Mouse (Mus musculus): ENCODE measurements around the gene Cdk9. TPM values are rescaled to one million over a fixed set of nuclear protein-coding genes. Genes with fewer than 3 reads are reported as not detected.

Cdk9 gene
- total and polyA plus RNA-seq, 2 experiments from 2014 or later: 35.5 to 58.4 TPM

DNA sequence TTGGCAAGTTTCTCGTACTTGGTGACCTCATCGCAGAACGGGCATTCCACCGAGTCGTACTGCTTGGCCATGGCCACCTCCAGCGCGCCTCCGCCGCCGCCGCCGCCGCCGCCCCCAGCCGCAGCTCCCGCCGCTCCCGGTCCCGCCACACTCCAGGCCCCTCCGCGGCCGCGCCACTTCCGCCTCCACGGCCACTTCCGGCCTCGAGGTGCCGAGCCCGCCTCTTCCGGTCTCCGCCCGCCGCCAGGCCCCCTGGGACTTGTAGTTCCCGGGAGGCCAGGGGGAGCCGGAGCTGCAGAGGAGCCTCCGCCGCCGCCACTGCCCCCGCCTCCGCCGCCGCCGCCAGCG is 316 bp downstream of the Cdk9 start:
- peak overlapping the region; percentile 79 for H3K4me2 ChIP-seq (ENCODE audit: low read depth, low read length)
- DNase-seq (ENCODE audit: low spot score) (peak; percentile 89), ATAC-seq (ENCODE audit: insufficient read depth, low read depth) (peak; percentile 89)
- H3K9ac ChIP-seq (replicated peaks; ENCODE audit: low read depth, low read length): peak overlapping the region; percentile 65
- H3K4me3 ChIP-seq (ENCODE audit: low read depth, low read length): peak overlapping the region; percentile 70
- no peaks in the 10 kb centered on the region for H3K9me3 ChIP-seq (replicated peaks; ENCODE audit: control insufficient read depth, low read length)
- H3K27ac ChIP-seq (ENCODE audit: low read depth): peak overlapping the region; percentile 90
- peaks cover 34% of the 10 kb centered on the region for H3K36me3 ChIP-seq (replicated peaks; ENCODE audit: control insufficient read depth, insufficient read depth, low read length)
- TF ChIP-seq CTCF (IDR thresholded peaks at IDR 0.05; ENCODE audit: low read depth): no peak
- TF ChIP-seq EP300 (IDR thresholded peaks at IDR 0.05; ENCODE audit: low read depth): no peak
- peaks cover 15% of the 10 kb centered on the region for H3K4me1 ChIP-seq (ENCODE audit: control insufficient read depth, insufficient read depth)
- no peaks in the 10 kb centered on the region for H3K27me3 ChIP-seq (ENCODE audit: control insufficient read depth, insufficient read depth, low read length)
- under 1% methylated on average over 33 of the region's 44 CpGs for WGBS

DNA sequence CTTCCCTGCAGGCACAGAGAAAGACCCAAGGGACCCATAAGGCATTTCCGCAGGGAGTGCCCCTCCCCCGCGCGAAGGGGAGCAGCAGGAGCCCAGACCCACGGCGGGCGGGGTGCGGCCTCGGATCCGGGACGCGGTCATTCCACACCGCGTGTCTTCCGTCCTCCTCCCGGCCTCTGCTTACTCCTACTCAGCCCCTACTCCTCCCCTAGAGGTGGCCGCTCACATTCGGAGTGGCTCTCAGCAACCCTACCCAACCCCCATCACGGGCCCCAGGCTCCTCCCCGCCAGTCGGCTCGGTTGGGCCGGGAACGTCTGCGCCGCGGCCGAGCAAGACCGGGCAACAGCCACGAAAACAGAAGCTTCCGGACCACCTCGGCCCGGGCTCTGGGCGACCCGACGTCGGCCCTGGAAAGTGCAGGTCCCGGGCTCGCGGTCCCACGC is 746 bp downstream of the Cdk9 start:
- ATAC-seq (ENCODE audit: insufficient read depth, low read depth) (peak; percentile 55), DNase-seq (ENCODE audit: low spot score) (peak; percentile 68)
- H3K27me3 ChIP-seq (ENCODE audit: control insufficient read depth, insufficient read depth, low read length): no peaks in the 10 kb centered on the region
- TF ChIP-seq CTCF (IDR thresholded peaks at IDR 0.05; ENCODE audit: low read depth): no peak
- peak; percentile 56; the same call in 1 of the 2 replicates for TF ChIP-seq EP300 (IDR thresholded peaks at IDR 0.05; ENCODE audit: low read depth)
- H3K27ac ChIP-seq (ENCODE audit: low read depth): peak overlapping the region; percentile 90
- H3K36me3 ChIP-seq (replicated peaks; ENCODE audit: control insufficient read depth, insufficient read depth, low read length): peaks cover 39% of the 10 kb centered on the region
- H3K4me2 ChIP-seq (ENCODE audit: low read depth, low read length): peak overlapping the region; percentile 79
- under 1% methylated on average over 41 of the region's 41 CpGs for WGBS
- peak overlapping the region; percentile 70 for H3K4me3 ChIP-seq (ENCODE audit: low read depth, low read length)
- peaks cover 15% of the 10 kb centered on the region for H3K4me1 ChIP-seq (ENCODE audit: control insufficient read depth, insufficient read depth)
- no peaks in the 10 kb centered on the region for H3K9me3 ChIP-seq (replicated peaks; ENCODE audit: control insufficient read depth, low read length)
- peak overlapping the region; percentile 65 for H3K9ac ChIP-seq (replicated peaks; ENCODE audit: low read depth, low read length)

DNA sequence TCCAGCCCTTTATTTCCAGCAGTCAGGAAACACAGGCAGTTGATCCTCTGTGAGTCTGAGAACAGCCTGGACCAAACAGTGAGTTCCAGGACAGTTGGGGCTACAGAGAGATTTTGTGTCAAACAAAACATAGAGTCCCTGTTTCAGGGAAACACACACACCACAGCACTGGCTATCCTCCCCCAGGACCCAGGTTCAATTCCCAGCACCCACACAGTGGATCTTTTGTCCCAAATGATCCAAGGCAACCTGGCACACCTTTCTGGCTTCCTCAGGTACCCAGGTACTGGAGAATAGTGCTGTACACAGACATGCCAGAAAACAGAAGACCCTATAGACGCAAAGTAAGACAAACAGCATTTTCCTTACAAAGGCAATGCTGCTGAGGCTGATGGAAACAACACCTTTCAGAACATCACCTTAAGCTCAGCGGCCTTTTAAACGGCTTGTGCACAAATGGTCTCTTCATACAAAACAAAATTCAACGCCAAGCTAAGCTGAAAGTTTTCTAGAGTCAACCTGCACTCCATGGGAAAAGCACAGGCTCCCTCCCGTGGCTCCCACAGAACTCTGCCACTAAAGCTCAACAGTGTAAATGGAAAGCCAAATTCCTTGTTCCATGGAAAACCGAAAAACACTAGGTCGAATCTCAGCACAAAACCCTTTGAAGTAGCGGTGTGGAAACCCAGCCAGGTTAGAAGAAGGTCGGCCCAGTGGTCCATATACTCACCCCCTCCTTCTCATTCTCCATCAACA is 1.4 kb downstream of the Cdk9 start:
- H3K27me3 ChIP-seq (ENCODE audit: control insufficient read depth, insufficient read depth, low read length): no peaks in the 10 kb centered on the region
- H3K4me3 ChIP-seq (ENCODE audit: low read depth, low read length): peak overlapping the region; percentile 70
- DNase-seq (ENCODE audit: low spot score) (no peak), ATAC-seq (ENCODE audit: insufficient read depth, low read depth) (no peak)
- peak overlapping the region; percentile 65 for H3K9ac ChIP-seq (replicated peaks; ENCODE audit: low read depth, low read length)
- H3K27ac ChIP-seq (ENCODE audit: low read depth): peak overlapping the region; percentile 90
- H3K4me2 ChIP-seq (ENCODE audit: low read depth, low read length): peak overlapping the region; percentile 79
- H3K9me3 ChIP-seq (replicated peaks; ENCODE audit: control insufficient read depth, low read length): no peaks in the 10 kb centered on the region
- 22% methylated on average over 9 of the region's 9 CpGs for WGBS
- no peak for TF ChIP-seq EP300 (IDR thresholded peaks at IDR 0.05; ENCODE audit: low read depth)
- TF ChIP-seq CTCF (IDR thresholded peaks at IDR 0.05; ENCODE audit: low read depth): no peak; the same call in 1 of the 2 replicates
- peaks cover 15% of the 10 kb centered on the region for H3K4me1 ChIP-seq (ENCODE audit: control insufficient read depth, insufficient read depth)
- H3K36me3 ChIP-seq (replicated peaks; ENCODE audit: control insufficient read depth, insufficient read depth, low read length): peaks cover 45% of the 10 kb centered on the region

DNA sequence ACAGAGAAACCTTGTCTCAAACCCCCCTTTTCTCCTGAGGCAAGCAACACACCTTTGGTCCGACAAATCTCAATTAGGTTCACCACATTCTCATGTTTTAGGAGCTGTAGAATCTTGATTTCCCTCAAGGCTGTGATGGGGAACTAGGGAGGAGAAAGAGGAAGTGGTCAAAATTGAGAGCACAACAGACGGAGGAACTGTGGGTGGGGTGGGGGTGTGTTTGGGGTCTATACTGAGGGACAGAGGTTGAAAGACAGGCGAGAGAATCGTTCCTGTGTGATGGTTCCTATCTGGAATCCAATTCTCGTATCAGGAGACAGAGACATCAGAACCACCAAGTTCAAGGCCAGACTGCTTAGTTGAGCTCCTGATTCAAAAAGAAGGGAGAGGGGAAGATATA is 2.5 kb downstream of the Cdk9 start:
- no peak overlapping the region for H3K27ac ChIP-seq (ENCODE audit: low read depth)
- 71% methylated on average over 5 of the region's 5 CpGs for WGBS
- DNase-seq (ENCODE audit: low spot score) (no peak), ATAC-seq (ENCODE audit: insufficient read depth, low read depth) (no peak)
- H3K9ac ChIP-seq (replicated peaks; ENCODE audit: low read depth, low read length): no peak overlapping the region
- H3K4me1 ChIP-seq (ENCODE audit: control insufficient read depth, insufficient read depth): peaks cover 14% of the 10 kb centered on the region
- H3K36me3 ChIP-seq (replicated peaks; ENCODE audit: control insufficient read depth, insufficient read depth, low read length): peaks cover 56% of the 10 kb centered on the region
- no peak overlapping the region for H3K4me3 ChIP-seq (ENCODE audit: low read depth, low read length)
- H3K4me2 ChIP-seq (ENCODE audit: low read depth, low read length): no peak overlapping the region
- H3K9me3 ChIP-seq (replicated peaks; ENCODE audit: control insufficient read depth, low read length): no peaks in the 10 kb centered on the region
- no peaks in the 10 kb centered on the region for H3K27me3 ChIP-seq (ENCODE audit: control insufficient read depth, insufficient read depth, low read length)
- TF ChIP-seq EP300 (IDR thresholded peaks at IDR 0.05; ENCODE audit: low read depth): no peak
- TF ChIP-seq CTCF (IDR thresholded peaks at IDR 0.05; ENCODE audit: low read depth): no peak

DNA sequence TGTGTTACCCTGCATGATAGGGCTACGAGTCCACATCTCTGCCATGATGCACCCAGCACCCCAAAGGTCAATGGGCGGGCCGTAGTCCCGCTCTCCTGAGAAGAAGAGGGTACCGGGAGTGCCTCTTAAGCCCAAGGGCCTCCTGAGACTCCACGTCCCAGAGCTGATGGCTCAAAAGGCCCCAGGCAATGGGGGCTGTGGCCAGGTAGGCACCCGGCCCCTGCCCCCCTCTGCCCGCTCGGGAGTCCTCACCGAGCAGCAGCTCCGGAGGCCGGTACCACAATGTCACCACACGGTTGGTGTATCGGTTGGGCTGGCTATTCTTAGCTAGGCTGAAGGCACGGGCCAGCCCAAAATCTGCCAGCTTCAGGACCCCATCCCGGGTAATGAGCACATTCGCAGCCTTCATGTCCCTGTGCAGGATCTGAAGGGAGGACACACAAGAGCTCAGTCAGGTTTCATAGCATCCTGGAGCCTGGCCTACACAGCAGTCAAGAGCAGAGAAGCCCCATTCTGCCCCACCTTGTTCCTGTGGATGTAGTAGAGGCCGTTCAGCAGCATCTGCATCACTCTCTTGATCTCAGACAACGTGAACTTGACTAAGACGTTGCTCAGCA is 3.2 kb downstream of the Cdk9 start:
- no peak for DNase-seq (ENCODE audit: low spot score)
- Histone ChIP-seq H3K9me3 (replicated peaks; ENCODE audit: control insufficient read depth, low read length) (no peaks in the 10 kb centered on the region), H3K9ac (replicated peaks; ENCODE audit: low read depth, low read length) (no peak overlapping the region), H3K4me2 (ENCODE audit: low read depth, low read length) (no peak overlapping the region), H3K4me1 (ENCODE audit: control insufficient read depth, insufficient read depth) (peaks cover 9% of the 10 kb centered on the region), H3K27me3 (ENCODE audit: control insufficient read depth, insufficient read depth, low read length) (no peaks in the 10 kb centered on the region), H3K27ac (ENCODE audit: low read depth) (no peak overlapping the region), H3K4me3 (ENCODE audit: low read depth, low read length) (no peak overlapping the region), H3K36me3 (replicated peaks; ENCODE audit: control insufficient read depth, insufficient read depth, low read length) (peaks cover 64% of the 10 kb centered on the region)
- TF ChIP-seq CTCF (IDR thresholded peaks at IDR 0.05; ENCODE audit: low read depth) (no peak), EP300 (IDR thresholded peaks at IDR 0.05; ENCODE audit: low read depth) (no peak)
- ATAC-seq (ENCODE audit: insufficient read depth, low read depth): no peak
- WGBS: 79% methylated on average over 20 of the region's 20 CpGs

Data from heart, postnatal 0 days (tissue).